14 mouse cellular contexts compared by ENCODE assay signal in the genomic region with DNA sequence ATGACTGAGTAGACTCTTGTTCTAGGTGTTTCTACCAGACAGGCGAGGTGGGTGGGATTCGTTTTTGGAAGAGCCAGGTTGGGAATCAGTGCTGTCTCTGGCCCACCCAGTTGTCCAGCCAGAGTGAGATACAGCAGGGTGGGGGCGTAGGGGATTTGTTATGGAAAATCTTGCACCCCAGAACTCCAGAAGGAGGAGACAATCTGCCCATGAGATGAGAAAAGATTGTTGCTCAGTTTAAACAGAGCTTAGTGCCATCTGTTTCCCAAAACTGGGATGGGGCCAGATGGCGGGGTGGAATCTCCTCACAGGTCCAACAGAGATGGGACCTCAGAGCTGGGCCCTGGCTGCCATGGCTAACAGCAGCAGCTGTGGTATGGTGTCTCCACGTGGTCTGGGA. TPM values are rescaled to one million over a fixed set of nuclear protein-coding genes. Genes with fewer than 3 reads are reported as not detected.
DNase-seq lines count a peak whose midpoint lies in the region; ATAC-seq and TF ChIP-seq lines count a peak whose summit lies in the region.
"Had no signal": no experiment of that assay in that cellular context is flagged by ENCODE, and none has a peak within 500 bp of the region (broad histone marks: within the 10 kb centered on the region; RNA-seq: fewer than 3 reads in every experiment).

No protein-coding gene starts in this region.

- no peak overlapping the region for H3K4me2 ChIP-seq in kidney, embryonic 14.5 days (replicated peaks; ENCODE audit: low read depth, low read length)
- H3K4me2 ChIP-seq: limb, embryonic 13.5 days; lung, embryonic 14.5 days had no signal

- H3K36me3 ChIP-seq in kidney, embryonic 14.5 days (ENCODE audit: control insufficient read depth, insufficient read depth, low read length): no peaks in the 10 kb centered on the region
- H3K36me3 ChIP-seq in small intestine, adult 2 months (ENCODE audit: control insufficient read depth, insufficient read depth, low read length): no peaks in the 10 kb centered on the region
- H3K36me3 ChIP-seq: limb, embryonic 13.5 days; midbrain, embryonic 10.5 days had no signal

- no peak overlapping the region for H3K9ac ChIP-seq in kidney, embryonic 14.5 days (ENCODE audit: low read depth, low read length)
- H3K9ac ChIP-seq: limb, embryonic 13.5 days; lung, embryonic 14.5 days had no signal

- no peak for TF ChIP-seq CTCF in small intestine, adult 2 months (IDR thresholded peaks at IDR 0.05; ENCODE audit: extremely low read depth, insufficient read length, insufficient replicate concordance, low read depth, low read length)

- ATAC-seq in kidney, embryonic 14.5 days (ENCODE audit: low FRiP score, low TSS enrichment): no peak
- ATAC-seq in CD4-positive, CD25-positive, alpha-beta regulatory T cell, adult 4 months: no peak

- H3K27ac ChIP-seq in kidney, embryonic 14.5 days (ENCODE audit: low read depth, low read length): peak overlapping the region; percentile 77; the same call in 1 of the 2 replicates
- H3K27ac ChIP-seq in small intestine, adult 2 months (ENCODE audit: insufficient read depth, low read depth, low read length): peak overlapping the region; percentile 70
- H3K27ac ChIP-seq: limb, embryonic 13.5 days; midbrain, embryonic 10.5 days had no signal

- peaks cover 71% of the 10 kb centered on the region for H3K4me1 ChIP-seq in kidney, embryonic 14.5 days (ENCODE audit: control insufficient read depth, insufficient read depth, low read length)
- peaks cover 12% of the 10 kb centered on the region; the same call in 1 of the 2 replicates for H3K4me1 ChIP-seq in small intestine, adult 2 months (ENCODE audit: control insufficient read depth, insufficient read depth, insufficient read length, low read length)

- H3K9me3 ChIP-seq in kidney, embryonic 14.5 days (ENCODE audit: control insufficient read depth, low read length): no peaks in the 10 kb centered on the region
- H3K9me3 ChIP-seq: limb, embryonic 13.5 days; midbrain, embryonic 10.5 days had no signal

- no peak for DNase-seq in kidney, postnatal 36 days
- DNase-seq in layer of hippocampus, adult 11-12 months (ENCODE audit: low spot score): peak; percentile 73
- DNase-seq in left cerebral cortex, adult 9 months (ENCODE audit: low spot score in 2 of 2): peak; percentile 70 to 90
- no peak for DNase-seq in gastrocnemius, adult 18-20 months (ENCODE audit: low spot score)
- DNase-seq: adrenal gland, postnatal 14 days; cerebellum, adult 18-20 months; lung, embryonic 14.5 days; thymus, adult 18-20 months had no signal

- no peak for TF ChIP-seq POLR2A in small intestine, adult 2 months (IDR thresholded peaks at IDR 0.05; ENCODE audit: low read depth, low read length)

- H3K4me3 ChIP-seq in kidney, embryonic 14.5 days (ENCODE audit: low read length): no peak overlapping the region
- no peak overlapping the region for H3K4me3 ChIP-seq in small intestine, adult 2 months (ENCODE audit: low read depth, low read length)
- H3K4me3 ChIP-seq: limb, embryonic 13.5 days; midbrain, embryonic 10.5 days had no signal

- no peaks in the 10 kb centered on the region for H3K27me3 ChIP-seq in kidney, embryonic 14.5 days (ENCODE audit: control insufficient read depth, insufficient read depth, low read length)
- H3K27me3 ChIP-seq in small intestine, adult 2 months (ENCODE audit: control insufficient read depth, insufficient read depth, low read length): no peaks in the 10 kb centered on the region
- H3K27me3 ChIP-seq: limb, embryonic 13.5 days had no signal

- 89% methylated on average over 5 of the region's 5 CpGs for WGBS in kidney, embryonic 14.5 days
- 71% methylated on average over 5 of the region's 5 CpGs for WGBS in small intestine, adult 2 months

RNA-seq across cellular contexts. Expression of a gene that starts 28.4 kb away (rescaled TPM):
- polyA plus RNA-seq in kidney, embryonic 14.5 days (2014; fragmentation: Nextera tagmentation; extraction: Ambion mirVana): 16.4 and 21.0 TPM in 2 replicates
- polyA plus RNA-seq in small intestine, adult 2 months (2012; rRNA removed): 11.1 and 43.8 TPM in 2 replicates
- not detected for polyA plus RNA-seq in CD4-positive, CD25-positive, alpha-beta regulatory T cell, adult 4 months (2017; shearing (Covaris generic))
- total RNA-seq in gastrocnemius, adult 18-20 months (2021): 1 to 10 TPM; 1.5 to 3.5 TPM
- total RNA-seq: CH12.LX had no signal

Comparison
In these comparisons a context has a peak if more than half of its experiments do, and no peak if none do; other contexts are left out.
1. DNase-seq: peak in layer of hippocampus, adult 11-12 months (single experiment) and left cerebral cortex, adult 9 months (2 of 2); none in kidney, postnatal 36 days (0 of 2) and gastrocnemius, adult 18-20 months (single experiment).
2. RNA of a gene that starts 28.4 kb away (polyA plus RNA-seq): 11.1 to 43.8 TPM in small intestine, adult 2 months and 16.4 to 21.0 TPM in kidney, embryonic 14.5 days; not detected in CD4-positive, CD25-positive, alpha-beta regulatory T cell, adult 4 months; every median in the first group is over 10 times any median in the second.